Mouse (Mus musculus) ES-Bruce4 (cell line): ENCODE results near the gene Mitf. TPM values are rescaled to one million over a fixed set of nuclear protein-coding genes. Genes with fewer than 3 reads are reported as not detected.

Experiments
- H3K27ac ChIP-seq: 2 replicates; pipeline ENCODE4 v1.5.1; 2012; ENCODE audit warnings: low read length, inconsistent platforms; ENCODE audit not compliant: insufficient read depth
- H3K27me3 ChIP-seq: 2 replicates; pipeline ENCODE4 v1.6.1; 2012; ENCODE audit warnings: mild to moderate bottlenecking, low read length, inconsistent platforms; ENCODE audit not compliant: control insufficient read depth, poor library complexity, insufficient read depth, severe bottlenecking
- H3K36me3 ChIP-seq: 2 replicates; pipeline ENCODE4 v1.6.1; 2012; ENCODE audit warnings: inconsistent platforms, mild to moderate bottlenecking, low read length, moderate library complexity; ENCODE audit not compliant: control insufficient read depth, poor library complexity, insufficient read depth, severe bottlenecking
- H3K4me1 ChIP-seq: one replicate; pipeline ENCODE4 v1.8.1; 2011; ENCODE audit warnings: low read length; ENCODE audit not compliant: control insufficient read depth, insufficient read depth
- H3K4me3 ChIP-seq: 2 replicates; pipeline ENCODE4 v1.5.1; 2011; ENCODE audit warnings: low read depth, mild to moderate bottlenecking, low read length
- H3K9ac ChIP-seq: 2 replicates; pipeline ENCODE4 v1.6.1; 2012; ENCODE audit warnings: low read depth, mild to moderate bottlenecking, inconsistent platforms; ENCODE audit not compliant: poor library complexity, severe bottlenecking
- H3K9me3 ChIP-seq: replicated peaks from 2 replicates; pipeline ENCODE4 v1.6.1; 2012; ENCODE audit warnings: mild to moderate bottlenecking, low read length, inconsistent platforms; ENCODE audit not compliant: control insufficient read depth, poor library complexity, insufficient read depth, severe bottlenecking
- CTCF ChIP-seq: IDR thresholded peaks from one replicate; pipeline ENCODE4 v1.8.1; 2011; ENCODE audit warnings: low read depth, low read length
- EP300 ChIP-seq: IDR thresholded peaks from 2 replicates; pipeline ENCODE4 v1.6.1; 2011; ENCODE audit warnings: low read depth, low read length; ENCODE audit not compliant: insufficient read depth
- POLR2A ChIP-seq: IDR thresholded peaks from one replicate; pipeline ENCODE4 v1.8.1; 2011; ENCODE audit warnings: low read length; ENCODE audit not compliant: insufficient read depth
- polyA plus RNA-seq: library from polyadenylated mRNA; stranded (reverse); fragments of >200 nt; gene quantifications from 2 replicates; pipeline ENCODE4 v1.2.4, GENCODE M21; 2011; ENCODE audit warnings: low read depth; ENCODE audit not compliant: missing spikeins, insufficient read depth, insufficient read length

The Mitf gene
- polyA plus RNA-seq, 1 experiment = 2.3 TPM

- no peak for TF ChIP-seq CTCF
- TF ChIP-seq POLR2A = no peak
- TF ChIP-seq EP300 = no peak
- Histone ChIP-seq H3K9me3 (no peaks in the 10 kb centered on the region), H3K4me1 (no peaks in the 10 kb centered on the region), H3K27ac (no peak overlapping the region), H3K27me3 (no peaks in the 10 kb centered on the region), H3K4me3 (no peak overlapping the region), H3K9ac (no peak overlapping the region), H3K36me3 (no peaks in the 10 kb centered on the region)
Observed at GRCm38 (mm10) chr6:97985658-97986057, 178.8 kb downstream of the Mitf start.

- Histone ChIP-seq H3K9me3 (no peaks in the 10 kb centered on the region), H3K36me3 (no peaks in the 10 kb centered on the region), H3K9ac (no peak overlapping the region), H3K4me3 (no peak overlapping the region), H3K27ac (no peak overlapping the region), H3K27me3 (no peaks in the 10 kb centered on the region), H3K4me1 (no peaks in the 10 kb centered on the region)
- TF ChIP-seq CTCF = peak; percentile 20
- no peak for TF ChIP-seq POLR2A
Observed at GRCm38 (mm10) chr6:97986417-97986816, 179.6 kb downstream of the Mitf start.

GRCm38 (mm10) chr6:97993507-97993906, 186.7 kb downstream of the Mitf start:
- Histone ChIP-seq H3K4me1 (peaks cover 3% of the 10 kb centered on the region), H3K27ac (no peak overlapping the region), H3K36me3 (no peaks in the 10 kb centered on the region), H3K9ac (no peak overlapping the region), H3K4me3 (no peak overlapping the region), H3K9me3 (no peaks in the 10 kb centered on the region), H3K27me3 (no peaks in the 10 kb centered on the region)
- TF ChIP-seq CTCF (no peak), EP300 (no peak), POLR2A (no peak)

GRCm38 (mm10) chr6:97995606-97996307, 188.9 kb downstream of the Mitf start:
- no peak overlapping the region for H3K9ac ChIP-seq
- no peak overlapping the region for H3K27ac ChIP-seq
- no peaks in the 10 kb centered on the region for H3K27me3 ChIP-seq
- no peaks in the 10 kb centered on the region for H3K36me3 ChIP-seq
- H3K4me1 ChIP-seq = peaks cover 3% of the 10 kb centered on the region
- H3K9me3 ChIP-seq = no peaks in the 10 kb centered on the region
- H3K4me3 ChIP-seq = no peak overlapping the region
- TF ChIP-seq POLR2A (no peak), EP300 (no peak), CTCF (no peak)

- H3K36me3 ChIP-seq = no peaks in the 10 kb centered on the region
- H3K9ac ChIP-seq = no peak overlapping the region
- TF ChIP-seq EP300 (no peak), POLR2A (no peak), CTCF (no peak)
Observed at GRCm38 (mm10) chr6:98001551-98001950, 194.7 kb downstream of the Mitf start.

GRCm38 (mm10) chr6:98003114-98003513, 196.3 kb downstream of the Mitf start:
- TF ChIP-seq POLR2A (no peak), EP300 (no peak), CTCF (no peak)

More at GRCm38 (mm10) chr6:98001551-98001950, 194.7 kb downstream of the Mitf start:
- H3K4me1 ChIP-seq = peaks cover 3% of the 10 kb centered on the region
- H3K4me3 ChIP-seq = no peak overlapping the region
- no peaks in the 10 kb centered on the region for H3K9me3 ChIP-seq
- no peak overlapping the region for H3K27ac ChIP-seq
- H3K27me3 ChIP-seq = no peaks in the 10 kb centered on the region

More at GRCm38 (mm10) chr6:98003114-98003513, 196.3 kb downstream of the Mitf start:
- H3K27ac ChIP-seq = no peak overlapping the region
- H3K27me3 ChIP-seq = no peaks in the 10 kb centered on the region
- no peaks in the 10 kb centered on the region for H3K9me3 ChIP-seq
- H3K4me1 ChIP-seq = no peaks in the 10 kb centered on the region
- H3K9ac ChIP-seq = no peak overlapping the region
- H3K36me3 ChIP-seq = no peaks in the 10 kb centered on the region
- H3K4me3 ChIP-seq = no peak overlapping the region
